Mouse (Mus musculus): ENCODE measurements around the gene Wnk4. TPM values are rescaled to one million over a fixed set of nuclear protein-coding genes. Genes with fewer than 3 reads are reported as not detected.

Wnk4 gene
- polyA plus RNA-seq, 1 experiment from 2014 or later: 14.4 TPM

- H3K9ac ChIP-seq (ENCODE audit: low read length): no peak overlapping the region
- peaks cover 76% of the 10 kb centered on the region for H3K36me3 ChIP-seq (ENCODE audit: control insufficient read depth, insufficient read depth, low read length)
- no peak for DNase-seq (ENCODE audit: low spot score)
- no peaks in the 10 kb centered on the region for H3K27me3 ChIP-seq (replicated peaks; ENCODE audit: control insufficient read depth, insufficient read depth, low read length)
- no peak overlapping the region for H3K4me2 ChIP-seq (ENCODE audit: low read length)
- no peak overlapping the region for H3K27ac ChIP-seq (ENCODE audit: low read depth)
- no peak overlapping the region for H3K4me3 ChIP-seq (ENCODE audit: low read depth, low read length)
- 96% methylated on average over 8 of the region's 8 CpGs for WGBS
- ATAC-seq (replicated peaks; ENCODE audit: low FRiP score, low TSS enrichment, low read depth): no peak
- H3K9me3 ChIP-seq (ENCODE audit: control insufficient read depth, low read length): no peaks in the 10 kb centered on the region
- H3K4me1 ChIP-seq (replicated peaks; ENCODE audit: control insufficient read depth, insufficient read depth, low read length): no peaks in the 10 kb centered on the region
Measured at GRCm38 (mm10) chr11:101295191-101295590, 34.8 kb downstream of the Wnk4 start.

DNA sequence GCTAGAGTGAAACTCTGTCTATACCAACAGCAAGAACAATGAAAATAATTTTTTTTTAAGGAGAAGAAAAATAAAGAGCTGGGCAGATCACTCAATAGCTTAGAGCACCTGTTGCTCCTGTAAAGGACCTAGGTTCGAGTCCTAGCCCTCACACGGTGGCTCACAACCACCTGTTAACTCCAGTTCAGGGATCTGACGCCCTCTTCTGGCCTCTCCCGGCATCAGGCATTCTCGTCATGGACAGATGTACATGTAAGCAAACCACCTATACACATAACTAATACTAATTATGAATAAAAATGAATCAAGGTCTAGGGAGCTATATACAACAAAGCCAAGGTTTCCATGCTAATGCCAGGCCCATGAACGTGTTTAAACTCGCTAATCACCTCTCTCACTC lies 40.5 kb downstream of the Wnk4 start:
- WGBS: 63% methylated on average over 7 of the region's 7 CpGs
- H3K4me2 ChIP-seq (ENCODE audit: low read length): peak overlapping the region; percentile 99
- peaks cover 23% of the 10 kb centered on the region for H3K36me3 ChIP-seq (ENCODE audit: control insufficient read depth, insufficient read depth, low read length)
- ATAC-seq (replicated peaks; ENCODE audit: low FRiP score, low TSS enrichment, low read depth): no peak
- H3K9ac ChIP-seq (ENCODE audit: low read length): peak overlapping the region; percentile 82
- no peaks in the 10 kb centered on the region for H3K27me3 ChIP-seq (replicated peaks; ENCODE audit: control insufficient read depth, insufficient read depth, low read length)
- peak overlapping the region; percentile 96 for H3K4me3 ChIP-seq (ENCODE audit: low read depth, low read length)
- H3K4me1 ChIP-seq (replicated peaks; ENCODE audit: control insufficient read depth, insufficient read depth, low read length): peaks cover 10% of the 10 kb centered on the region
- H3K27ac ChIP-seq (ENCODE audit: low read depth): no peak overlapping the region
- no peaks in the 10 kb centered on the region for H3K9me3 ChIP-seq (ENCODE audit: control insufficient read depth, low read length)
- no peak for DNase-seq (ENCODE audit: low spot score)

DNA sequence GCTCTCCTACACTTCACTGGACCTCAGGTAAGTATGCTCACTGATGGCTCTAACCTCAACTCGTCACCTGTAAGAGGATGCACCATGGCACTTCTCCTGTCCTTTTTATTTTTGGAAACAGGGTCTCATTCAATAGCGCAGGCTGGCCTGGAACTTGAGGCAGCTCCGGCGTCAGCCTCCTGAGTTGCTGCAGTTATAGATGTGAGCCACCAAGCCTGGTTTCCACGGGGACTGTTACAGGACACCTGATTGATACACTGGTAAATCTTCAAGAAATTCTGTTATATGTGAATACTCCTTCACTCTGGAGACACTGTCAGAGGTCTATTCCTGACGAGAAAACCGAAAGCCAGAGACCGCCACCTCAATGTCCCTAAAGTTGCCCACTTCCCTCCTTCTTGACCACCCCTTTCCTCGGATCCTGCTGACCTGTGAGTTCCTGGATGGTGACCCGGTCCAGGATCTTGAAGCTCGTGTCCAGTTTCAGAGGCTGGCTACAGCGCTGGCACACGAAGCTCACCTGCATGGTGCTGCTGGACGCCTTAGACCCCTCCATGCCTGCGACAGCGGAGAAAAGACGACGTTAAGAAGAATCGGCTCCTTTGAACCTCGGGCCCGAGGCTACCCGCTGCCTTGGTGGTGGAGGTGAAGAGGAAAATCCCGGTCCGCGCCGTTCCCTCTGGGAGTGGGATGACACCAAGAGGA lies 41.1 kb downstream of the Wnk4 start:
- Histone ChIP-seq H3K9ac (ENCODE audit: low read length) (peak overlapping the region; percentile 82), H3K27ac (ENCODE audit: low read depth) (peak overlapping the region; percentile 43), H3K4me1 (replicated peaks; ENCODE audit: control insufficient read depth, insufficient read depth, low read length) (peaks cover 10% of the 10 kb centered on the region), H3K4me2 (ENCODE audit: low read length) (peak overlapping the region; percentile 99), H3K27me3 (replicated peaks; ENCODE audit: control insufficient read depth, insufficient read depth, low read length) (no peaks in the 10 kb centered on the region), H3K9me3 (ENCODE audit: control insufficient read depth, low read length) (no peaks in the 10 kb centered on the region), H3K36me3 (ENCODE audit: control insufficient read depth, insufficient read depth, low read length) (peaks cover 22% of the 10 kb centered on the region), H3K4me3 (ENCODE audit: low read depth, low read length) (peak overlapping the region; percentile 96)
- DNase-seq (ENCODE audit: low spot score) (no peak), ATAC-seq (replicated peaks; ENCODE audit: low FRiP score, low TSS enrichment, low read depth) (peak; percentile 48; the same call in 1 of the 2 replicates)
- WGBS: 12% methylated on average over 26 of the region's 26 CpGs

GRCm38 (mm10) chr11:101302004-101302798 lies 41.8 kb downstream of the Wnk4 start, which contains the start of gene Becn1:
Gene Becn1 (minus strand): TSS chr11:101302286.
- WGBS: 6% methylated on average over 39 of the region's 39 CpGs
- peaks cover 10% of the 10 kb centered on the region for H3K4me1 ChIP-seq (replicated peaks; ENCODE audit: control insufficient read depth, insufficient read depth, low read length)
- no peaks in the 10 kb centered on the region for H3K9me3 ChIP-seq (ENCODE audit: control insufficient read depth, low read length)
- peak; percentile 96 for ATAC-seq (replicated peaks; ENCODE audit: low FRiP score, low TSS enrichment, low read depth)
- peak within 1 kb of the TSS; percentile 96 for H3K4me3 ChIP-seq (ENCODE audit: low read depth, low read length)
- H3K27me3 ChIP-seq (replicated peaks; ENCODE audit: control insufficient read depth, insufficient read depth, low read length): no peaks in the 10 kb centered on the region
- DNase-seq (ENCODE audit: low spot score): peak; percentile 99
- peaks cover 16% of the 10 kb centered on the region for H3K36me3 ChIP-seq (ENCODE audit: control insufficient read depth, insufficient read depth, low read length)
- H3K9ac ChIP-seq (ENCODE audit: low read length): peak within 1 kb of the TSS; percentile 82
- peak within 1 kb of the TSS; percentile 43 for H3K27ac ChIP-seq (ENCODE audit: low read depth)
- H3K4me2 ChIP-seq (ENCODE audit: low read length): peak within 1 kb of the TSS; percentile 99

GRCm38 (mm10) chr11:101307744-101308143 lies 47.4 kb downstream of the Wnk4 start:
- Histone ChIP-seq H3K27me3 (replicated peaks; ENCODE audit: control insufficient read depth, insufficient read depth, low read length) (no peaks in the 10 kb centered on the region), H3K4me1 (replicated peaks; ENCODE audit: control insufficient read depth, insufficient read depth, low read length) (no peaks in the 10 kb centered on the region), H3K9me3 (ENCODE audit: control insufficient read depth, low read length) (no peaks in the 10 kb centered on the region), H3K4me2 (ENCODE audit: low read length) (no peak overlapping the region), H3K36me3 (ENCODE audit: control insufficient read depth, insufficient read depth, low read length) (no peaks in the 10 kb centered on the region), H3K27ac (ENCODE audit: low read depth) (no peak overlapping the region), H3K9ac (ENCODE audit: low read length) (no peak overlapping the region), H3K4me3 (ENCODE audit: low read depth, low read length) (no peak overlapping the region)
- 25% methylated on average over 5 of the region's 5 CpGs for WGBS
- DNase-seq (ENCODE audit: low spot score) (no peak), ATAC-seq (replicated peaks; ENCODE audit: low FRiP score, low TSS enrichment, low read depth) (0 out of 2 replicates have a peak, but pooled peaks have one; percentile 64)

- Histone ChIP-seq H3K4me1 (replicated peaks; ENCODE audit: control insufficient read depth, insufficient read depth, low read length) (no peaks in the 10 kb centered on the region), H3K27ac (ENCODE audit: low read depth) (no peak overlapping the region), H3K4me3 (ENCODE audit: low read depth, low read length) (no peak overlapping the region), H3K27me3 (replicated peaks; ENCODE audit: control insufficient read depth, insufficient read depth, low read length) (no peaks in the 10 kb centered on the region), H3K36me3 (ENCODE audit: control insufficient read depth, insufficient read depth, low read length) (no peaks in the 10 kb centered on the region), H3K4me2 (ENCODE audit: low read length) (no peak overlapping the region), H3K9ac (ENCODE audit: low read length) (no peak overlapping the region), H3K9me3 (ENCODE audit: control insufficient read depth, low read length) (no peaks in the 10 kb centered on the region)
- WGBS: 83% methylated on average over 3 of the region's 3 CpGs
- DNase-seq (ENCODE audit: low spot score) (no peak), ATAC-seq (replicated peaks; ENCODE audit: low FRiP score, low TSS enrichment, low read depth) (no peak)
Measured at GRCm38 (mm10) chr11:101311083-101311482, 50.7 kb downstream of the Wnk4 start.

DNA sequence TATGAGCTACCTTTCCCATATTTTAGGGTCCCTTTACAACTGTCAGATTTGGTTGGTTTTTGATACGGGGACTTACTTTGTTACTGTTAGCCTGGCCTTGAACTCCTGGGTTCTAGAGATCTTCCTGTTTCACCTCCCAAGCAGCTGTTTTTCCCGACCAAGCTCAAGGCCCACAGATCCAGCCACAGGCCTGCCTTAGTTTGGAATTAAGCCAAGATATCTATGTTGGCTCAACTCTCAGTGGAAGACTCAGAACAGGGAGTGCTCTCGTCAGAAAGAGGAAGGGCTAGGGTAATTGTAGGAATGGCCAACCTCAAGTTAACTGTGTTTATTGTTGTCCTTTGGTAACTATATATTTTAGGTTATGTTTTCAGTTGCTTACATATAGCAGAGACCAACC lies 51.8 kb downstream of the Wnk4 start:
- no peaks in the 10 kb centered on the region for H3K9me3 ChIP-seq (ENCODE audit: control insufficient read depth, low read length)
- 65% methylated on average over 3 of the region's 3 CpGs for WGBS
- H3K36me3 ChIP-seq (ENCODE audit: control insufficient read depth, insufficient read depth, low read length): no peaks in the 10 kb centered on the region
- ATAC-seq (replicated peaks; ENCODE audit: low FRiP score, low TSS enrichment, low read depth): no peak
- peaks cover 3% of the 10 kb centered on the region; the same call in 1 of the 2 replicates for H3K4me1 ChIP-seq (replicated peaks; ENCODE audit: control insufficient read depth, insufficient read depth, low read length)
- H3K27ac ChIP-seq (ENCODE audit: low read depth): no peak overlapping the region
- no peaks in the 10 kb centered on the region for H3K27me3 ChIP-seq (replicated peaks; ENCODE audit: control insufficient read depth, insufficient read depth, low read length)
- H3K4me2 ChIP-seq (ENCODE audit: low read length): no peak overlapping the region
- no peak overlapping the region for H3K4me3 ChIP-seq (ENCODE audit: low read depth, low read length)
- DNase-seq (ENCODE audit: low spot score): no peak
- no peak overlapping the region for H3K9ac ChIP-seq (ENCODE audit: low read length)

GRCm38 (mm10) chr11:101314567-101314966 lies 54.2 kb downstream of the Wnk4 start:
- Histone ChIP-seq H3K4me1 (replicated peaks; ENCODE audit: control insufficient read depth, insufficient read depth, low read length) (peaks cover 6% of the 10 kb centered on the region; the same call in 1 of the 2 replicates), H3K27ac (ENCODE audit: low read depth) (no peak overlapping the region), H3K36me3 (ENCODE audit: control insufficient read depth, insufficient read depth, low read length) (peaks cover 16% of the 10 kb centered on the region), H3K9me3 (ENCODE audit: control insufficient read depth, low read length) (no peaks in the 10 kb centered on the region), H3K4me3 (ENCODE audit: low read depth, low read length) (no peak overlapping the region), H3K4me2 (ENCODE audit: low read length) (no peak overlapping the region), H3K27me3 (replicated peaks; ENCODE audit: control insufficient read depth, insufficient read depth, low read length) (no peaks in the 10 kb centered on the region), H3K9ac (ENCODE audit: low read length) (no peak overlapping the region)
- DNase-seq (ENCODE audit: low spot score) (no peak), ATAC-seq (replicated peaks; ENCODE audit: low FRiP score, low TSS enrichment, low read depth) (no peak)
- WGBS: 93% methylated on average over 1 of the region's 1 CpGs

All from intestine, embryonic 14.5 days (tissue).